Mouse (Mus musculus): ENCODE data around the gene Hephl1.

- TF ChIP-seq ZMIZ1 (IDR thresholded peaks at IDR 0.05; ENCODE audit: low read depth, low read length) (no peak), E2F4 (IDR thresholded peaks at IDR 0.05; ENCODE audit: insufficient replicate concordance, low read depth, low read length) (no peak), EP300 (IDR thresholded peaks at IDR 0.05; ENCODE audit: low read length) (no peak), ZKSCAN1 (IDR thresholded peaks at IDR 0.05; ENCODE audit: borderline replicate concordance, low read depth, low read length) (no peak), POLR2A (IDR thresholded peaks at IDR 0.05; ENCODE audit: low read depth, low read length) (no peak), CTCF (conservative IDR thresholded peaks at IDR 0.05 in 1 of 2, IDR thresholded peaks at IDR 0.05 in 1 of 2; ENCODE audit: low read depth in 2 of 2, low read length in 2 of 2) (no peak)
These were observed 14.0 kb upstream of the Hephl1 start for GRCm38 (mm10) chr9:15125897-15126296.
